Mouse (Mus musculus): Measurements from ENCODE around the gene Fat2.

Gene Fat2

DNA sequence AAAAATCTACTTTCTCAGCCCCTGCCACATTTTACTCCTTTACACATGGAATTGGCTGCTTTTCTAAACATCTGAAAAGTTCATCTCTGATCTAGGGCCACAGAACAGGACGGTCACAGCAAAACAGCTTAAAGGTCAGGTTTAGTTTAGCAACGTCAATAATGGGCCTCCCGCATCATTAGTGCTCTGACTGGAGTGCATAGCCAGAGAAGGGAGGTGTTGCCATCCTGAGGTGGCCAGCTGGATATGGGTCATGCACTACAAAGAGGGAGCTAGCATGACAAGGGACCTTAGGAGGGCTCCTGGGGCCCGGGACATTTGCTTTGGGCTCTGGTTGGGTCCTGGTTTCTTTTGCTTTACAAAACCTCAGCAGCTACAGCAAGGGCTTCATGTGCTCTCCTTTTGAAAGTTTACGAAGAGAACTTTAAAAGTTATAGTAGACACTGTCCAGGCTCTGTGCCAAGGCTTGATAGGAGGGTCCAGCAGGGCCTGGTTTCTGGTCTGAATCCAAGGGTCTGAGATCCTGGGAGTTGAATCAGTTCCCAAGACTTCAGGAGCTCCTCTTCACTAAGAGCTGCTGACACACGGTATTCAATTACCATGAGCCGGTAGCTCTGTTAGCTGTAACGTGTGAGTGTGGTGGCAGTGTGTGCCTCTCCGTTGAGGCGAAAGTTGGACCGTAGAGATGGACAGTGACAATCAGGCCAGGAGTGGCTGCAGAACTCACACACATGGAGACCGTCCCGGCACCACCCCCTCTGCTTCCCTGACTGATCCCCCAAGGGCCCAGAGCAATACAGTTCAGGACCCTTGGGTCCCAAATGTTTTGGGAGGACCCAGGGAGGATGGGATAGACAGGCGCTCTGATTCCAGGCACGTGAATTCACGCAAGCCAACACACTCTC, 6.2 kb downstream of the Fat2 start:
- DNase-seq: no peak

DNA sequence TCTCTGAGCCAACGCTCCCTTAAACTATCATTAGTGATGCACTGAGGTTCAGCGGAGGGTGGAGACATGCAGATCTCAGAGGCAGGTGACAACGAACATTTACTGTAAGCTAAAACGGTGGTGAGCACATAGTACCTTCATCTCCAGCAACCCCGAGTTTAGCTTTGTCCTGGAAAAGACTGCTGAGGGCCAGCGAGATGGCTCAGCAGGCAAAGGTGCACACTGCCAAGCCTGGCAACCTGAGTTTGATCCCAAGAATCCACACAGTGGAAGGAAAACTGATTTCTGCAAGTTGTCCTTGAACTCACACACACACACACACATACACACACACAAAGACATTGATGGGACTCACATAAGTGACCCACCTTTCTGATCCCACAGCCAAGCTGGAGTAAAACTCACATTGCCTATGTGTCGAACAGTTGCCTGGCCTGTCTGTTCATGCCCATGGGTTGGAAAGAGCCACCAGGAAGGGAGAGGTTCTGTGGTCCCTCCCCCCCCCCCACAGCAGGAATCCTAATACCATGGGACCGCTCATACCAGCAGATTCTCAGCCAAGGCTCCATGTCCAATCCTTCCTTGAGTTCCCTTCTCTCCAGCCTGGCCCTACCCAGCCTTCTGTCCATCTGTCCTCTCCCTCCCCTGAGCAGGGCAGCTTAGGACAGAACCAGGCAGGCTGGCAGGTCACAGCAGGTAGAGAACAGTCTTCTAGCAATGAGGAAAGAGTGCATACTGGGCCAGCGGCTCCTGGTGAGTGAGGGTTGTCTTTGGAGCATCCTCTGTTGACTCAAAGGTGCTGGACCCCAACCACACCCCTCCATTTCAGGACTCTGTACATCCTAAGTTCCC, 8.6 kb downstream of the Fat2 start:
- DNase-seq: no peak

DNA sequence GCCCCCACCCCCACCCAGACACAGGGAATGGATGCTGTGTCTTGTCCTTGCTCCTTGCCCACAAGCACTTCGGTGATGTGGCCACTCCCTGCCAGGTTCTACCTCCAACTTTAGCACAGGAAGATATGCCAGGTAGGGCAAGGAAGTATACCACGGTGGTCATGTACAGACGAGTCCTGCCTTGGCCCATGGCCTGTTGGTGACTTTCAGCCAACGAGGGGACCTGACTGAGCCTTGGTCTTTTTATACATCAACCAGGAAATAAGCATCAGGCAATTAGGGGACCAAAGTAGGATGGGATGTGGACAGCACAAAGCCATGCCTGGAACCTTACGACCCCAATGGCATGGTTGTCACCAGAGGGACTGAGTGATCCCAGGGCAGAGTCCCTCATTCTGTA, 9.3 kb downstream of the Fat2 start:
- DNase-seq: no peak

DNA sequence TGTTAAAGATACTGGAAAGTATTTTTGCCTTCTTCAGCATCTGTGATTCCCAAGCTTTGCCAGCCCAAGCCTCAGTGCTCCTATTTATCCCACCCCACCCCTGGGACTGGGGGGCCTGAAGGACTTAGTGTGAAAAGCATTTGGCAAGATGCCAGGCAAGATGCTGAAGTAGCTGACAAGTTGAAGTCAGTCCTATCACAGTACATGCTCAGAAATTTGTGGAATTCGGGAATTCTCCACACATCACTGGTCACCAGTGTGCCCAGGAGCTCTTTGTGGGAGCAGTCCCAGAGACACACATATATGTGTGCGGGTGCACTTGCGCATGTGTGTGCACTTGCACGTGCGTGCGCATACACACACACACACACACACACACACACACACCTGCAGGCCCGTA, 10.2 kb downstream of the Fat2 start:
- DNase-seq: no peak

DNA sequence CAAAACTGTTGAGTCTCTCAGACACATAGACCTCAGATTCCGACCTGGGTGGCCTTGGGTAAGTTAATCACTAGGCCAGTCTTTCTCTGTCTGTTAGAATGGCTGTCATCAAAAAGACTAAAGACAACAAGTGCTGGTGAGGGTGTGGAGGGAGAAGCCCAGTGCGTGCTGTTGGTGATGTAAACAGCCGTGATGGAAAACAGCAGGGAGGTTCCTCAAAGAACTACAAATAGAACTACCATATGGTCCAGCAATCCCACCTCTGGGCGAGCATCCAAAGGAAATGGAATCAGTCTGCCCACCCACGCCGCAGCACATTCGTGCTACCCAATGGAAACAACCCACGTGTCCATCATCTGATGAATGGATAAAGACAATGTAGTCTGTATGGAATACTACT, 12.5 kb downstream of the Fat2 start:
- peak; percentile 91 for DNase-seq

DNA sequence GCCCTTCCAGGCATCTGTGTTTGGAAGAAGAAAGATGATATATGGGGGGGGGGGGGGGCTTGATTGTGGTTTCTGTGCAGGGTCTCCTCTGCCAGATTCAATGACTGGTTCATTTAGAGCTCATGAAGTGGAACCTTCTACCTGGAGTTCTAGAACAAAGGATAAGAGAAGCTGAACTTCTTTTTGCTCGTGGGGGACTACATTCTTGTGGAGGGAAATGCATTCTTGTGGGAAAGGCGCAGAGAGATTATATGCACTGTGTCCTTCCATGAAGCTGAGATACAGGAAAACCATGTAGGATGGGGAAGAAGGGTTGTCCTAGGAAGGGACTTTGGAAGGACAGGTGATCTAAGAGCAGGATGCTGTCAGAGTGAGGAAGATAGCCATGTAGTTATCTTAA, 15.4 kb downstream of the Fat2 start:
- no peak for DNase-seq

DNA sequence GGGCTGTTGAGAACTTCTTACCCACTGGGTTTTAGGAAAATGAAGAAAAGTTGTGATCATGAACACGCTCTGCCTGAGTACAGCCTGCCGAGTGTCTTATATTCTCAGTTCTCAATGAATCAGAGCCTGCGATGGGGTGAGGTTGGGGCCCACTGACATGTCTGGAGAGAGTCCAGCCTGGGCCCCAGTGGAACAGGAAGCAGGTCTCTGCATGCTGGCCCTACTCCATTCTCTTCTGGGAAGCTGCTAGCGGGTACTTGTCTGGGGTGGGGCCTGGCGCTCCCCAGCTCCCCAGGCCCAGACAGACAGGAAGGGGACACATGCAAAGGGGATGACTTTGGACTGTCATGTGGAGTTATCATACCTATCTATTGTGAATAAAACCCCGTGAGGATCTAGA, 20.4 kb downstream of the Fat2 start:
- DNase-seq: no peak

DNA sequence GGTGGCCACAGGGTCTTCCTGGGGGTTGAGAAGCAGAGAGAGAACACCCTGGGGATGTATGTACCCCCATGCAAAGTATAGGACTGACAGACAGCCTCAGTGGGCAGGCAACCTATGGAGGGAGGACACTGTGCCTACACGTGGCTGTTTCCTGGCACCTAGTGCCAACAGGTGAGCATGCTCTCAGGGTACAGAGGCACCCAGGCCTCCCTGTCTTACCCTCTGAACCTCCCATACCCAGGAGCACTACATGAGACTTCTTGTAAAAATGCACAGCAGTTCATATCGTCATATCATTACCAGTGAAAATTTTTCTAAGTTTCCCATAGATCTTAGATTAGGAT, 21.7 kb downstream of the Fat2 start:
- no peak for DNase-seq

DNA sequence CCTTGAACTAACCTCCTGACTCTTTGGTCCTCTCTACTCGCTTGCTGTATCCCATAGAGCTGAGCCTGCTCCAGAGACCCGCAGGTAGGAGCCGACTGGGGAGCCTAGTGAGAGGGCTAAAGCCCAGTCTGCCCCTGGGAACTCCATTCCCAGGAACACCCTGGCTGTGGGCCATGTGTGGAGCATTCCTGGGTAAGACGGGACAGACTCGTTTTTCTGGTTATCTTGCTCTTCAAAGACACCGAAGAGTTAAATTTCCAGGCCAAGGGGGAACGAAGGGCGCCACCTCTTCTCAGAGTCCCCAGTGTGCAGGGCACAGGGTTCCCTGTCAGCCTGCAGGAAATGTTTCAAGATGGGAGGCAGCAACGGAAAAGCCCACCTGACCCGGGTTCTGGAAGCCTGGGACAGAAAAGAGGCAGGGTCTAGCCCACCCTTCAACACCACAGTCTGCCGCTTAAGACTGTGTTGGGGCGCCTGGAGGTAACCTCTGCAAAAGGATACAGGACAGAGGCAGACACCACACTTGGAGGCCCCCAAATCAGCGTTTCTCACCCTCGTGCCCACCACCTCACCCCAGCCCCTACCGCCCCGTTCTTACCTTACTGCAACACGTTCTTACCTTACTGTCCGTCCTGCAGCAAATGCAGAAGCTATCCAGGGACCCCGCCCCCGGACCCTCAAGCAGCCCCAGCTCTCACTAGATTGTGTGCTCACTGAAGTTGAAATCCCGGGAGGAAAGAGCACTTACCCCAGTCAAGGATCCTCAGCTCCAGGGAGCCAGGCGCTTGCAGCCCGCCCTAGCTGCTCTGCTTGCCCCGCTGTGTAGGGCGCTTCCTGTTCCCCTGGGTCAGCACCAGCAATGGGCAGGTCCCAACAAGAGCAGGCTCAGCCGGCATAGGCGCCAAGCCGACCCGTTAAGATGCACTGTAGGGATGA, 22.3 kb downstream of the Fat2 start:
- no peak for DNase-seq

DNA sequence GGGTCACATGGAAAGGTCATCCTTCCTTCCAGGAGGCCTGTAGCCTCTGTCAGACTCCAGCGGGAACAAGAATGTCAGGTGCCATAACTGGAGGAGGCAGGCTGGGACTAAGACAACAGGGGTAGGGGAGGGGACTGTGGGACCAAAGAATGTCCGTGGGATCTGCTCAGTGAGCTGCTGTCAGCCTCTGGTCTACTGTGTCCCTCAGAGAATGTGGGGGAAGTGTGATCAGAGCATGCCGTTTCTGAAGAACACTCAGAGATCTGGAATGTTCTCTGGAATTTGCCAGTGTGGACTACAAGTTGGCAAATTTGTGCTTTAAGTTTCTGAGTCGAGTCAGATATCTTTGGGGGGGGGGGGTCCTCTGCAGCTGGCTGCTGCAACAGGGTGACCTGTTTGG, 34.0 kb downstream of the Fat2 start:
- DNase-seq: no peak

DNA sequence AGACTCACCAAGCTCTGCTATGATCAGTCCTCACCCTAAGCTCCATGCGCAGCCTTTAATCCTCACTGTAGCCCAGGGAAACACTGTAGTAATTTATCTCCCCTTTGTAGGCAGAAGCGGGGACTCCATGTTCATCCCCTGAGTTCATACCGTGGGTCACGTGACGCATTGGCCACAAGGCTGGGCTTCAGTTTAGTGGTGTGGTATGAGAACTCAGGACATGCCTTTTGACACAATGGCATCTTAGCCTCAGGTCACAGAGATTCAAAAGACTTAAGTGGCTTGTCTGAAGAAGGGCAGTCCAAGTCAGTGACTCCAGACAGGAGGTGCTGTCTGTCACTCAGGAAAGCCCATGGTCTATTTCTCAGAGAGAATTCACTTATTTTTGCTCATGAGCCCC, 43.2 kb downstream of the Fat2 start:
- DNase-seq: peak; percentile 65

DNA sequence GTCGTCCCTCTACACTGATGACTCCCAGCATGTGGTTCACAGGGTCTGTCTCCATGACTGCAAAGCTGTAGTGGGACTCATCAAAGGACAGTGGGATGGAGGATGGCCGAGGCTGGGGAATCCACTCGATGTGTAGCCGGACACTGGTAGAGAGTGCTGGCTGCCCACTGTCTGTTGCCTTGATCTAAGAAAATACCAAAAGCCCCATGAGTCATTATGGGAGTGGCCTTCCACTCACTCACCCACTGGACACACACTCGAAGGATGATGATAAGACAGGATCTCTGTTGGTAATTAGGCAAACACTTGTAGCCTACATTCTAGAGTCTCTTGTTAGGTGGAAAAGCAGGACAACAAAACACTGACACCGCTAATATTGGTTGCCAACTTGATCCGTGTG, 44.5 kb downstream of the Fat2 start:
- no peak for DNase-seq

DNA sequence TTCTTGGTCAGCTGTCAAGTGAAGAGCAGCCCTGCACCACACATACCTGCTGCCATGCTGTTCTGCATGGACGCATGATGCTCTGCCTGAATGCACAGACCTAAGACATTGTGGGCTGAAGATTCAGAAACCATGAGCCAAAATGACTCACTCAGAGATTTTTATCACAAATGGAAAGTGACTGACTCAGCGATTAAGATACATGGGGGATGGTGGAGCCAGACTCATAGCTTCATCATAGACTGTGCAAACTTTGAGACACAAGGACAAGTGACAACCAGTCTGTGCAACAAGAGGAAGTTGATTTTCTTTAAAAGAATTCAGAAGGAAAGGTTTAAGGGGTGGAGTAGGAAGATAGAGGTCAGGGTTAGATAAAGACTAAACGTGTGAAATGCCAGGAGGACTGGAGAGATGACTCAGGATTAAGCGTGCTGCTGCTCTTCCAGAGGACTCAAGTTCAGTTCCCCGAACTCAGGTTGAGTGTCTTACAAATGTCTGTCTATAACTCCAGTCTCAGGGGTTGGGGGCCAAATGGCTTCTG, 46.4 kb downstream of the Fat2 start:
- DNase-seq: no peak

DNA sequence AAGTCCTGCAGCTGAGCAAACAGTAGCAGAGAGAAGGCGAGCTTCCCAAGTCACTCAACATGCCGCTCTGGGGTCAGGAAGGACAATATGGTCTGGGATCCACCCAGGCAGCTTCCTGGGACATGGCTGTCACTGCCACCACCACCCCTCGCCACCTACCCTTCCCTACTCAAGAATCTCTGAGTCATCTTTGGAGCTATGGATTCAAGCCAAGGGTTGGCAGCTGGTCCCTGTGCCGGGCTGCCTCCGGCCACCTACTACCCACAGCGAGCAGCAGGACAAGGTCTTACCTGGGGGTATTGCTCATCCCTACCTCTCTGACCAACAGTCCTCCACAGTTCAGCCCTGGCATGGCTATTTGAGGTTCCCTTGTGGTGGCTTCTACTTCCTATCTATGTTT, 61.6 kb downstream of the Fat2 start:
- no peak for DNase-seq

DNA sequence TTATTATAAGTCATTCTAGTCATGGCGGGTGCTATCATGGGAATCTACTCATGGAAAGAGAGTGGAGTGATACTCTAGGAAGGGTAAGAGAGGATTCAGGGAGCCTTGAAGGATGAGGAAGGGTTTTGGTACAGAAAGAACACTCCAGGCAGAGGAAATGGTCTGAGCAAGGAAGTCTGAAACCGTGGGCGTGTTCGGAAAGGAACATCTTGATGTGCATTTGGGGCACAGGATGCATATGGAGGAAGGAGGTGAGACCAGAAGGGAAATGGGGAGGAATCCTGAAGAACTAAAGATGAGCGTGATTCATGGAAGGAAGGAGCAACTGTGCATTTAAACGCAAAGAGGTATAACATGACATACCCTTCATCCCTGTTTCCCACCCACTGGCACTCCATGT, 67.8 kb downstream of the Fat2 start:
- no peak for DNase-seq

DNA sequence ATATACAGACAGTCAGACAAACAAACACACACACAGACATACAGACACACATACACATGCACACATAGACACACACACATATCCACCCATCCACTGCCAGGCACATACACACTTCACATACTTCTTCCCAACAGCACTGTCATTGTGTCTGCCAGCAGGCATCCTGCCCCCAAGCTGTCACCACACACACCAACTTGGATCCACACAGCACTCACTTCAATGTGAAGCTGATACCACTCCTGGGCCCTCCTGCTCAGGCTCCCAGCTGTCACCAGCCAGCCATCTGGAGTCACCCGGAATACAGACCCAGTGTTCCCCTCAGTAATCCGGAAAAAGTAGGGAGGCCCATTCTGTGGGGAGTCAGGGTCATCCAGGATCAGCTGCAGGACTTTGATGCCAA, 70.7 kb downstream of the Fat2 start:
- DNase-seq: peak; percentile 91

DNA sequence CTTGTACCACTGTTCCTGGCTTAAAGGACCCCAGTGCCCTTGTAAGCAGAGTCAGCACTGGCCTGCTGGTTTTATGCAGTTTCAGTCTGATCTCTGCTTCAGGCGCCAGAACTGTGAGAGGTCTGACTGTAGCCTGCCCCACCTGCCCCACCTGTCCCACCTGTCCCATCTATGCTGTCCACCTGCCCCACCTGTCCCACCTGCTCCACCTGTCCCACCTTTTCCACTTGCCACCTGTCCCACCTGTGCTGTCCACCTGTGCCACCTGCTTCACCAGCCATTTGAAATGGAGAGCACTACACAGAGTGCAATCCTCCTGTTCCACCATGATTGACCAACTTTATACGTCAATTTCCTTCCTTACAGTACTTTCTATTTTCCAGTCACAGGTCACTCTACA, 72.0 kb downstream of the Fat2 start:
- DNase-seq: no peak

DNA sequence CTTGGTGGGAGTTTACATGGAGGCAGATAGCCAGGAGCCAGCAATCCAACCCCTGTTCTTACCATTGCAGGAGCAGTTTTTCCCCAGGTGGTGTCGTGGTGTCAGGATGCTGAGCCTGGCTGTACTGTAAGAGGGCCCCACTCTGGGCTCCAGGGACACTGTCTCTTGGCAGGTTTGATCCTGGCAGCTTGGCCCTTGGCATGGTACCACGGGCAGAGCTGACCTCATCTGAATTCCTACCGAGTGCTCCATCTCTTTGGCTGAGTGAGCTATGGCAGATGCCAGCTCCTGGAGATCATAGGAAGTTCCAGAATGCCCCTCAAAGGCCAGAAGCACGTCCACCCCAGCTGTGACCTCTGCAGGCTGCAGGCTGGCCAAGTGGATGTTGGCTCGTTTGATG, 74.4 kb downstream of the Fat2 start:
- peak; percentile 96 for DNase-seq

DNA sequence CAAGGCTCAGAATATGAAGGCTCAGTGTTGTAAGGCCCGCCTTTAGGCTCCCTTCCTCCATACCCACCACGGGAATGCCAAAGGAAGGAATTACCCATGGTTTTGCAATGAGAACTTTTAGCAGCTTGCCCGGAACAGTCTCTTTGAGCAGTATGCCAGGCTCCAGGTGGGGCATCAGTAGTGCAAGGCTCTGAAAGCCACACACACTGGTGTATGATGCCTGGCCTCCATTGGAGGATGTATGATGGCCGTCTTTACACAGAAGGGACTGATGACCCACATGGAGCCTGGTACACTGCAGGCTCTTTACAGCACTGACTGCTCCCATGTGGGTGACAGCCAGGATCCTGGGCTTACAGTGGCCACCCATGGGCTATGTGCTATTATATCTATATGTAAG, 75.3 kb downstream of the Fat2 start:
- DNase-seq: no peak

DNA sequence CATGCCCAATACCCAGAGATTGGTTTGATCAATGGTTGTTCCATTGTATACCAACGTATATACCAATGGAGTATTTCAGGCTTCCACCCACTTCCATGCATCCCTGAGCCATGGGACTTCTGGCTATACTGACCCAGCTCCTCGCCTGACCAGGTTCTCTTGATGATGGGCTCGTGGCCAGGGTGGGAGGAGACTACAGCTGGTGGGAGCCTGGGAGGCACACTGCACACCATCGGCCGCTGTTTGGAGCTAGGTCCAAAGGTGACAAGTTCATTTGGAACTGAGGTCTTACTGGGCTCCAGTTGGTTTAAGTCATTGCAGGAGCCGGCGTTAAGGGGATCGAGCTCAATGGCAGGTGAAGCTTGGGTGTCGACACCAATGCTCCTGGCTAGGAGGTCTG, 83.0 kb downstream of the Fat2 start:
- no peak for DNase-seq

DNA sequence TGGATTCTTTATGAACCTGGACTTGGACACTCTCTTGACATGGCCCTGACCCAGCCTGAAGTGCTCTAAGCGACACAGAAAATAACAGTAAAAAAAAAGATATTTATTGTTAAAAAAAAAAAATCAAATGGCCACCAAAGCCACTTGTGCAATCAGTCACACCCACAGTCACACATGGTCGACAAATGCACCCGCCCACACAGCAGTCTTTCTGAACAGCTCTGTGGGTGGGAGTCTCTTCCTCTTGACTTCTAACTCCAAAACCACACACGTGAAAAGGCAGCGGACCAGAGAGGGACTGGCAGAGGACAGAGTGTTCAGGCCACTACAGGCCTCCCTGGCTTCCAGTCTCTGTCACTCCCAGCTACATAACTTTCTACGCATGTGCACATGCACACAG, 85.8 kb downstream of the Fat2 start:
- no peak for DNase-seq

DNA sequence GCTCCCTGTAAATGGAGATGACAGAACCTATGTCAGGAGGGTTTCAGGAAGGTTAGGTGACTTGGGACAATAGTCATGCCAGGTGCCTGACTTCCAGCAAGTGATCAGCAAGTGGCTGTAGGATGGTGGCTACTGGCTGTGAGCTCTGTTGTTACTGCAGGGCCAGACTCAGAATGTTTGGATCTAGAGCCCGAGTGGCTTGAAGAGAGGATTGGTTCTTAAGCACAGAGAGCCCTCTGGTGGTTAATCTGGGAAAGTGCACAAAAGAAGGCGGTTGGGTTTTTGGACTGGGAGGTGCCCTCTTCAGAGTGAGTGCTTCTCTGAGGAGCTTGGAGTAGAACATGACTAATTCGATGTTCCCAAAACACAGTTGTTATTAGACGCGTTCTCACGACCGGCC, 95.8 kb downstream of the Fat2 start:
- peak; percentile 95 for DNase-seq

DNA sequence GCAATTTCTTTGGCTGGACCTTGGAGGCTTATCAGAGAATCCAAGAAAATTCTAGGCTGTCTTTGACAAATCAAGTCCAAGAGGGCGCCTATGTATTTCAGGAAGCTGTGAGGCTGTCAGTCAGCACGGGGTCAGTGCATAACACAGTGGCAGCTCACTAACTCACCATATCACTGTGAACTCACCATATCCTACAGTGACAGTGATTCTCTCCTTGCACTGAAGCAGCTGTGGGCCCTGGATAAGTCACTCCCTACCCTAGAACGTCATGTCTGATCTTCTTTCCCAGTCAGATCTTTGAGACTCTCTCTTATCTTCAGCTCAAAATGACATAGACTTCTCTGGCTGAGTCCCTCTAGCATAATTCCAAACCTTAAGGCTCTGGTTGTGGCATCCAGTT, 96.9 kb downstream of the Fat2 start:
- no peak for DNase-seq

Data from heart, adult 11 months (tissue).